Mouse (Mus musculus): ENCODE measurements around the gene Timm29. TPM values are rescaled to one million over a fixed set of nuclear protein-coding genes. Genes with fewer than 3 reads are reported as not detected.

Timm29 gene
- polyA plus RNA-seq, 1 experiment = 24.7 TPM

DNA sequence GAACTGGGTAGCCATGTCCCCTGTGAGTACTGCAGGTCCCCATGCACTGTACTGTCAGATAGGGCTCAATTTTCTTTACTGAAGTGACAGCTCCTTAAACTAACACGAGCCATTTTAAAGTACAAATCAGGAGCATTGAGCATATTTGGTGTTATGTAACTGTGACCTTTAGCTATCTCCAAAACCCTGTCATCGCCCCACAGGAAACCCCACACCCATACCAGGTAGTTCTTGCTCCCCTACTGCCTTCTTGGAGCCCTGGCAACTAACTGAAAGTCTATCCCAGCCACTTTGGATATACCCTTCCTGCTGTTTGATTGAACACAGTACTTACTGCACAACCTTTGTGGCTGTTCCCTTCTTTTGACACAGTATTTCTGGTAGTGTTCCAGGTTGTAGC lies 25.5 kb upstream of the Timm29 start:
- TF ChIP-seq GATA1 (IDR thresholded peaks at IDR 0.05; ENCODE audit: low read length) = no peak

DNA sequence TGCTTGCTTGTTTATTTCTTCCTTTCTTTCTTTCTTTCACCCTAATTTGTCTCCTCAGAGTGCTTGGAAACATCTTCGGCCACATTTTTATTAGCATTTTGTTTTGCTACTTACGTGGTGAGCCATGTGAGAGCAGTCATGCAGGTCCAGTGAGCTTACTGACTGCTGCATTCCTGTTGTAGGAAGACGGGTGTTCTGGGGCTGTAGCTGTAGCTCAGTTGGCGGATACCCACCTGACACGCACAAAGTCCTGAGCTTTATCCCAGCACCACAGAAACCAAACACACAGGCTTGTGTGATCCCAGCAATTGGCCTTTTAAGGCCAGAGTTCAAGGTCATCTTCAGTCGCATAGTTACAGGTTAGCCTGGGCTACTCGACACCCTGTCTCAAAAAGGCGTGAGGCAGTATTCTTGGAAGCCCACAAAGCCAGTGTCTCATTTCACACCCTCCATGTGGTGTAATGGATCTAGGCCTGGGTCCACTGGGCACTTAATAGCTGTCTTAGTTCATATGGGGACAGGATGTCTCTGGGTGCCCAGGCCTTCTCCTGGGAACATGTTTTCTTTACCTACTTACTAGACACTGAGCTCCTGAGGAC lies 23.8 kb upstream of the Timm29 start:
- TF ChIP-seq GATA1 (IDR thresholded peaks at IDR 0.05; ENCODE audit: low read length) = no peak

DNA sequence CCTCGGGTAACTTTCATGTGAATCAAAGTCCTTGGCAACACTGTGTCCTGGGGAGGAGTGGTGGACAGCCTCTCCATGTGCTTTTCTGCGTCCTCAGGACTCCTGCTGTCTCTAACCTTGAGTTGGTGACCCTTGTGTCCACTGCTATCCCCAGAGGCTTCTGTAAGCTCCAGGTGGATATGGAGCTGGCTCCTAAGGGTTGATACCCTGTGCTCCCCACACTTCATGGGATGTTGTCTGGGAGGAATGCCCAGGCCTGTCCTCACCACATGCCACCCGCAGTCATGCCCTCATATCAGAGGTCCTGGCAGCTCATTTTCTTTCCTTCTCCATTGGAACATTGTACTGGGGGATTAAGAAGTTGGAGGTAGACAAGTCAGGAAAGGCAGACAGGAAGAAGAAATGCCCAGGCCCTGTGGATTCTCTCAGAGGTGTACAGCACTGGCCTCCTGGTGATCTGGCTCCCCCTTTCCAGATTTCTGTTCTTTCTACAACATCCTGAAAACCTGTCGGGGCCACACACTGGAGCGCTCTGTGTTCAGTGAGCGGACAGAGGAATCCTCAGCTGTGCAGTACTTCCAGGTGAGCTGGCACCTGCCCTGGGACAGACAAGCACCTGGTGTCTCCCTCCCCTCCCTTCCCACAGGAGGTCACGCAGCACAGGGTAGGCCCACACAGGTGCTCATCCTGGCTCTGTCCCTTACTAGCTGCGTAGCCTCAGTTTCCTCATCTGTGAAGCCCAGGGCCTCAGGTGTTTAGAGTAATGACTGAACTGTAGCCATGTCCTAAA lies 18.3 kb upstream of the Timm29 start:
- no peak for TF ChIP-seq GATA1 (IDR thresholded peaks at IDR 0.05; ENCODE audit: low read length)

DNA sequence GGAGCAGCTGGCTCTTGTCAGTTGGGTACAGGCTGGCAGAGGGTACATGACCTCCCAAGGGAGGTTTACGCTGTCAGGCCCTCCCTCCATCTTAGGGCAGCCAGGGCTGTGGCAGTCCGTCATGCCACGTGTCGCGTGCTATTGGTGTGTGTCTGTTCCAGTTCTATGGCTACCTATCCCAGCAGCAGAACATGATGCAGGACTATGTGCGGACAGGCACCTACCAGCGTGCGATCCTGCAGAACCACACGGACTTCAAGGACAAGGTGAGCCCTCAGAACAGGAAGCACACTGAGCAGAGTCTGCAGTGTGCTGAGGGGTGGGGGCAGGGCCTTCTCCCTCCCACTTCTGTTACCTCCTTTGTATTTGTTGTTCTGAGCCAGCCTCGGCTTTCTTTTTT lies 17.3 kb upstream of the Timm29 start:
- no peak for TF ChIP-seq GATA1 (IDR thresholded peaks at IDR 0.05; ENCODE audit: low read length)

- no peak for TF ChIP-seq GATA1 (IDR thresholded peaks at IDR 0.05; ENCODE audit: low read length)
Measured at GRCm38 (mm10) chr9:21576286-21576685, 16.2 kb upstream of the Timm29 start.

GRCm38 (mm10) chr9:21578226-21578625 lies 14.3 kb upstream of the Timm29 start:
- no peak for TF ChIP-seq GATA1 (IDR thresholded peaks at IDR 0.05; ENCODE audit: low read length)

GRCm38 (mm10) chr9:21585401-21585800 lies 7.1 kb upstream of the Timm29 start:
- TF ChIP-seq GATA1 (IDR thresholded peaks at IDR 0.05; ENCODE audit: low read length) = no peak

GRCm38 (mm10) chr9:21587678-21588349 lies 4.7 kb upstream of the Timm29 start:
- no peak for TF ChIP-seq GATA1 (IDR thresholded peaks at IDR 0.05; ENCODE audit: low read length)

GRCm38 (mm10) chr9:21588350-21588749 lies 4.2 kb upstream of the Timm29 start:
- TF ChIP-seq GATA1 (IDR thresholded peaks at IDR 0.05; ENCODE audit: low read length) = no peak

- no peak for TF ChIP-seq GATA1 (IDR thresholded peaks at IDR 0.05; ENCODE audit: low read length)
Measured at GRCm38 (mm10) chr9:21589538-21589937, 3.0 kb upstream of the Timm29 start.

GRCm38 (mm10) chr9:21591127-21591830 lies 1.2 kb upstream of the Timm29 start:
- TF ChIP-seq GATA1 (IDR thresholded peaks at IDR 0.05; ENCODE audit: low read length) = no peak

DNA sequence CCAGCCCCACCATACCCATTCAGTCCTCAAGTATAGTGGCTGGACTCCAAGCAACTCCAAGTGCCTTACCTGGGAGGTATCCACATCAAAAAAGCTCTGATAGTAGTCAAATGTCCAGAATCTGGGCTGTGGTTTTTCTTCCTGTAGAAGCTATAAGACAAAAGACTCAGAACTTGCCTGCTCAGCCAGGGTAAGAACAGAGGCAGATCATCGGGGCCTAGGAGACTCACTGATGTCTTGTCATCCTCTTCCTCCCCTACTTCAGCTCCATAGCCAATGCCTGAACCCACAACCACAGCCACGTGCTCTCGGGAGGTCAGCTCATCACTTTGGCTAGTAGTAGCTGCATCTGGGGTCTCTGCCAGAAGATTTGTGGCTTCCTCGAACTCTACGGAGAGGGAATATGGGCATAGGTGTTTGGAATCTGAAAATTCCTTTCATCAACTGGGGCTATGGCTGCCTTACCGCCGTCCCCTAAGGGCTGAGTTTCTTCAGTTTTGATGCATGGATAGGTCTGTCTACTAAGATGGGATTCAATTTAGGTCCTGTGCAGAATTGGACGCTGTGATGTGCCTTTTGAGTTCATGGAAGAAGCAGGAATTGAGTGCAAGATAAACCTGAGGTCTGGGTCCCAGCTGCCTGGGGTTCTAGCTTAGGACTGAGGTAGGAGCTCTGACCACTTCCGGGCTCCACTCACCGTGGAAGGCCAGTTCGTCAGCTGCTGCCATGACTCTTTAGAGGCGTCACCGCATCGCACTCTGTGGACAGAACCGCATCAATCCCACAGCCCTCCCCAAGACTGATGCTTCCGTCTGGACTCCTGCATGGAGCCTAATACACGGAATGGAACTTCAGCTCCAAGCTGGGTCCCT lies 455 bp upstream of the Timm29 start:
- TF ChIP-seq GATA1 (IDR thresholded peaks at IDR 0.05; ENCODE audit: low read length) = no peak

DNA sequence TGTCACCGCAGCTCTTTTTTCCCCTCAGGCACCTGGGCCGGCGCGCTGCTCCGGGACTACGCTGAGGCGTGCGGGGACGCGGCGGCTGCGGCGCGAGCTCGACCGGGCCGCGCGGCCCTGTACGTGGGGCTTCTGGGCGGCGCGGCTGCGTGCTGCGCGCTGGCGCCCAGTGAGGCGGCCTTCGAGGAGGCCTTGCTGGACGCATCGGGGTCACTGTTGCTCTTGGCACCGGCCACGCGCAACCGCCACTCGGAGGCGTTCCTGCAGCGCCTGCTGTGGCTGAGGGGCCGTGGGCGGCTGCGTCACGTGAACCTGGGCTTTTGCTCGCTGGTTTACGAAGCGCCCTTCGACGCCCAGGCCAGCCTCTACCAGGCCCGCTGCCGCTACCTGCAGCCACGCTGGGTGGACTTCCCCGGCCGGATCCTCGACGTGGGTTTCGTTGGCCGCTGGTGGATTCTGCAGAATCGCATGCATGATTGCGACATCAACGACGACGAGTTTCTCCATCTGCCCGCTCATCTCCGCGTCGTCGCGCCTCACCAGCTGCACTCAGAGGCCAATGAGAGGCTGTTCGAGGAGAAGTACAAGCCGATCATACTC lies 700 bp downstream of the Timm29 start:
- TF ChIP-seq GATA1 (IDR thresholded peaks at IDR 0.05; ENCODE audit: low read length) = no peak

GRCm38 (mm10) chr9:21594838-21595237 lies 2.3 kb downstream of the Timm29 start:
- no peak for TF ChIP-seq GATA1 (IDR thresholded peaks at IDR 0.05; ENCODE audit: low read length)

DNA sequence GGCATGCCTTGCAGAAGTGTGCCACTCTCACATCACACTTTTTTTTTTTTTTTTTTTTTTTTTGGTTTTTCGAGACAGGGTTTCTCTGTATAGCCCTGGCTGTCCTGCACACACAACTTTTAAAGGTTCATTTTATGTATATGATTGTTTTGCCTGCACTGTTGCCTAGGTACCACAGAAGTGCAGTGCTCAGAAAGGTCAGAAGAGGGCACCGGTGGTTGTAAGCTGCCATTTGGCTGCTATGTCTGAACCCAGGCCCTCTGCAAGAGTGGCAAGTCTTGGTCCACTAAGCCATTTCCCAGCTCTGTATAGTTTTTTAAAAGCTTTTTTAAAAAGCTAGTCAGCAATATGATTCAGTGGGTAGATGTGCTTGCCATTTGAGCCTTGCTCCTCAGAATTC lies 5.7 kb downstream of the Timm29 start:
- no peak for TF ChIP-seq GATA1 (IDR thresholded peaks at IDR 0.05; ENCODE audit: low read length)

All from G1E-ER4 (cell line).